Mouse (Mus musculus): Measurements from ENCODE around the gene Sema6d.
"Not testable (repeated sequence)": the region's sequence is repeated elsewhere in the genome, so short reads cannot be mapped to it uniquely, and the experiment has no call there.

Gene Sema6d

GRCm38 (mm10) chr2:124293601-124294000 lies 203.8 kb downstream of the Sema6d start:
- DNase-seq (ENCODE audit: low spot score in 2 of 2): no peak

- DNase-seq (ENCODE audit: low spot score in 2 of 2): no peak
These were observed 208.6 kb downstream of the Sema6d start for GRCm38 (mm10) chr2:124298351-124298750.

GRCm38 (mm10) chr2:124298872-124299271 lies 209.1 kb downstream of the Sema6d start:
- no peak for DNase-seq (ENCODE audit: low spot score in 2 of 2)

GRCm38 (mm10) chr2:124308605-124309004 lies 218.8 kb downstream of the Sema6d start:
- DNase-seq (ENCODE audit: low spot score in 2 of 2): no peak

- DNase-seq (ENCODE audit: low spot score in 2 of 2): no peak
These were observed 219.8 kb downstream of the Sema6d start for GRCm38 (mm10) chr2:124309361-124310128.

GRCm38 (mm10) chr2:124322528-124323215 lies 232.9 kb downstream of the Sema6d start:
- DNase-seq (ENCODE audit: low spot score in 2 of 2): no peak

- DNase-seq (ENCODE audit: low spot score in 2 of 2): no peak
These were observed 234.4 kb downstream of the Sema6d start for GRCm38 (mm10) chr2:124324107-124324724.

GRCm38 (mm10) chr2:124329473-124330130 lies 239.8 kb downstream of the Sema6d start:
- DNase-seq (ENCODE audit: low spot score in 2 of 2): no peak

- no peak for DNase-seq (ENCODE audit: low spot score in 2 of 2)
These were observed 243.1 kb downstream of the Sema6d start for GRCm38 (mm10) chr2:124332890-124333289.

- DNase-seq (ENCODE audit: low spot score in 2 of 2): not testable (repeated sequence)
These were observed 244.9 kb downstream of the Sema6d start for GRCm38 (mm10) chr2:124334655-124335054.

GRCm38 (mm10) chr2:124338296-124338695 lies 248.5 kb downstream of the Sema6d start:
- DNase-seq (ENCODE audit: low spot score in 2 of 2): no peak

- no peak for DNase-seq (ENCODE audit: low spot score in 2 of 2)
These were observed 264.4 kb downstream of the Sema6d start for GRCm38 (mm10) chr2:124354191-124354590.

GRCm38 (mm10) chr2:124354716-124355115 lies 264.9 kb downstream of the Sema6d start:
- DNase-seq (ENCODE audit: low spot score in 2 of 2): no peak

GRCm38 (mm10) chr2:124369291-124369690 lies 279.5 kb downstream of the Sema6d start:
- DNase-seq (ENCODE audit: low spot score in 2 of 2): no peak

- DNase-seq (ENCODE audit: low spot score in 2 of 2): no peak
These were observed 280.2 kb downstream of the Sema6d start for GRCm38 (mm10) chr2:124369991-124370390.

GRCm38 (mm10) chr2:124371363-124371762 lies 281.6 kb downstream of the Sema6d start:
- no peak for DNase-seq (ENCODE audit: low spot score in 2 of 2)

- no peak for DNase-seq (ENCODE audit: low spot score in 2 of 2)
These were observed 295.3 kb downstream of the Sema6d start for GRCm38 (mm10) chr2:124385053-124385452.

GRCm38 (mm10) chr2:124385722-124386121 lies 296.0 kb downstream of the Sema6d start:
- DNase-seq (ENCODE audit: low spot score in 2 of 2): no peak

GRCm38 (mm10) chr2:124388269-124388668 lies 298.5 kb downstream of the Sema6d start:
- DNase-seq (ENCODE audit: low spot score in 2 of 2): no peak

GRCm38 (mm10) chr2:124396733-124397132 lies 307.0 kb downstream of the Sema6d start:
- no peak for DNase-seq (ENCODE audit: low spot score in 2 of 2)

- DNase-seq (ENCODE audit: low spot score in 2 of 2): no peak
These were observed 307.5 kb downstream of the Sema6d start for GRCm38 (mm10) chr2:124397304-124397703.

- no peak for DNase-seq (ENCODE audit: low spot score in 2 of 2)
These were observed 309.8 kb downstream of the Sema6d start for GRCm38 (mm10) chr2:124399611-124400010.

All from frontal cortex, postnatal 14 days (tissue).